Mouse (Mus musculus): ENCODE results near the gene Swap70. TPM values are rescaled to one million over a fixed set of nuclear protein-coding genes. Genes with fewer than 3 reads are reported as not detected.

Swap70 gene
- polyA plus RNA-seq, 1 experiment: 38.2 TPM

- Histone ChIP-seq H3K4me1 (ENCODE audit: control insufficient read depth, insufficient read depth, low read length) (peaks cover 21% of the 10 kb centered on the region), H3K4me3 (replicated peaks; ENCODE audit: extremely low read depth, low read depth, low read length) (no peak overlapping the region)
- TF ChIP-seq POLR2A (IDR thresholded peaks at IDR 0.05; ENCODE audit: borderline replicate concordance, extremely low read depth, low read depth, low read length) (no peak), CTCF (IDR thresholded peaks at IDR 0.05; ENCODE audit: insufficient read depth, low read length) (no peak)
- no peak for DNase-seq
- 54% methylated on average over 4 of the region's 4 CpGs for WGBS
These were observed 14.6 kb downstream of the Swap70 start for GRCm38 (mm10) chr7:110236085-110236484.

DNA sequence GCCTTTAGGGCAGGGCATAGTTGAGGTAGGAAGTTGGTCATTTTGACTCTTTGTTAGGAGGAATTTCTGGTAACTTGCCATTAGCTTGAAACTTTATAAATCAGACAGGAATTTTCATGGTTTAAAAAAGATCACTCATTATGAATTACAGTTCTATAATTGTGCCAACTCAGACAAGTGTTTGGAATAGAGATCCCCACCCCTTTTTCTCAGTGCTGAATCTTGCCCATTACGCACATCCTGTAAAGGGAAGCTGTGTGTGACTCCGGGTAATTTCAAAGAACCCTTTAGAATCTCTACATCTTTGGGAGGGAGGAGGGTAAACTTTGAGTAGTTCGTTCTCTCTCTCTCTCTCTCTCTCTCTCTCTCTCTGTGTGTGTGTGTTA, 15.9 kb downstream of the Swap70 start:
- TF ChIP-seq CTCF (IDR thresholded peaks at IDR 0.05; ENCODE audit: insufficient read depth, low read length) (no peak), POLR2A (IDR thresholded peaks at IDR 0.05; ENCODE audit: borderline replicate concordance, extremely low read depth, low read depth, low read length) (no peak)
- under 1% methylated on average over 3 of the region's 3 CpGs for WGBS
- no peak for DNase-seq
- peaks cover 24% of the 10 kb centered on the region for H3K4me1 ChIP-seq (ENCODE audit: control insufficient read depth, insufficient read depth, low read length)
- no peak overlapping the region for H3K4me3 ChIP-seq (replicated peaks; ENCODE audit: extremely low read depth, low read depth, low read length)

GRCm38 (mm10) chr7:110237837-110238451, 16.4 kb downstream of the Swap70 start:
- TF ChIP-seq CTCF (IDR thresholded peaks at IDR 0.05; ENCODE audit: insufficient read depth, low read length): no peak
- TF ChIP-seq POLR2A (IDR thresholded peaks at IDR 0.05; ENCODE audit: borderline replicate concordance, extremely low read depth, low read depth, low read length): no peak
- 22% methylated on average over 2 of the region's 2 CpGs for WGBS
- H3K4me3 ChIP-seq (replicated peaks; ENCODE audit: extremely low read depth, low read depth, low read length): no peak overlapping the region
- peaks cover 27% of the 10 kb centered on the region for H3K4me1 ChIP-seq (ENCODE audit: control insufficient read depth, insufficient read depth, low read length)
- no peak for DNase-seq

DNA sequence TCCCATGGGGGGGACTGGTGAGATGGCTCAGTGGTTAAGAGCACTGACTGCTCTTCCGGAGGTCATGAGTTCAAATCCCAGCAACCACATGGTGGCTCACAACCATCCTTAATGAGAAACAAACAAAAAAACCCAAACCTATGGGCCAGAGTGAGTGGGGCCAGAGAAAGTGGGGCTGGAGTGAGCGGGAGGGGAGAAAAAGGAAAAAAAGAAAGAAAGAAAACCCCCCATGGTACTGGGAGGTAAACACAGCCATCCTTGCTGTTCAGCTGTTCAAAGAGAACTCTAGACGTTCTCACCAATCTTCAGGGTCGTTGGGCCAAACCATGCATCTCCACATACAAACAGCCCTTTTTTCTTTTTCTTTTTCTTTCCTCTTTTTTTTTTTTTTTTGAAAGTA, 18.1 kb downstream of the Swap70 start:
- WGBS: 82% methylated on average over 4 of the region's 4 CpGs
- no peak for DNase-seq
- TF ChIP-seq CTCF (IDR thresholded peaks at IDR 0.05; ENCODE audit: insufficient read depth, low read length) (no peak), POLR2A (IDR thresholded peaks at IDR 0.05; ENCODE audit: borderline replicate concordance, extremely low read depth, low read depth, low read length) (no peak)
- Histone ChIP-seq H3K4me1 (ENCODE audit: control insufficient read depth, insufficient read depth, low read length) (peaks cover 27% of the 10 kb centered on the region), H3K4me3 (replicated peaks; ENCODE audit: extremely low read depth, low read depth, low read length) (no peak overlapping the region)

GRCm38 (mm10) chr7:110241472-110242289, 20.2 kb downstream of the Swap70 start:
- 68% methylated on average over 9 of the region's 9 CpGs for WGBS
- no peak for TF ChIP-seq CTCF (IDR thresholded peaks at IDR 0.05; ENCODE audit: insufficient read depth, low read length)
- no peak for TF ChIP-seq POLR2A (IDR thresholded peaks at IDR 0.05; ENCODE audit: borderline replicate concordance, extremely low read depth, low read depth, low read length)
- no peak for DNase-seq
- peaks cover 22% of the 10 kb centered on the region for H3K4me1 ChIP-seq (ENCODE audit: control insufficient read depth, insufficient read depth, low read length)
- no peak overlapping the region for H3K4me3 ChIP-seq (replicated peaks; ENCODE audit: extremely low read depth, low read depth, low read length)

GRCm38 (mm10) chr7:110242290-110242581, 20.7 kb downstream of the Swap70 start:
- Histone ChIP-seq H3K4me1 (ENCODE audit: control insufficient read depth, insufficient read depth, low read length) (peaks cover 17% of the 10 kb centered on the region), H3K4me3 (replicated peaks; ENCODE audit: extremely low read depth, low read depth, low read length) (no peak overlapping the region)
- WGBS: 86% methylated on average over 5 of the region's 5 CpGs
- TF ChIP-seq CTCF (IDR thresholded peaks at IDR 0.05; ENCODE audit: insufficient read depth, low read length) (no peak), POLR2A (IDR thresholded peaks at IDR 0.05; ENCODE audit: borderline replicate concordance, extremely low read depth, low read depth, low read length) (no peak)
- no peak for DNase-seq

DNA sequence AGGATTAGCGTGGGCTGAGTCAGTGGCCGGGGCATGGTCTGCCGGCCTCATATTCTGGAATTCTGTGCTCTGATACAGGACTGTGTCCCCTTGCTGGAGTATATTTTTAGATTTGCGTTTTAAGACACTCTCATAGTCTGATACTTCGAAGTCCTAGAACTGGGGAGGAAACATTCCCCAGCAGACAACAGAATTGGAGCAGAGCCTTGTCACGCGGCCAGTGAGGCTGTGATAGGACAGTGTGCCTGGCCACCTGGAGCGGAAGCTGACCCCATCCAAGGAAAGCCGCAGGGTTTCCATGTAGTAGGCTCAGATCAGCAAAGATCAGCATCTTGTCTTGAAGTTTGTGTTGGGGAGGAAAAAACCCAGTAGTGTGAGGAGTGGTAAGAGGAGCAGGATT, 23.6 kb downstream of the Swap70 start:
- no peak for DNase-seq
- H3K4me1 ChIP-seq (ENCODE audit: control insufficient read depth, insufficient read depth, low read length): peaks cover 15% of the 10 kb centered on the region; the same call in 1 of the 2 replicates
- WGBS: 76% methylated on average over 9 of the region's 9 CpGs
- TF ChIP-seq CTCF (IDR thresholded peaks at IDR 0.05; ENCODE audit: insufficient read depth, low read length) (no peak), POLR2A (IDR thresholded peaks at IDR 0.05; ENCODE audit: borderline replicate concordance, extremely low read depth, low read depth, low read length) (no peak)
- no peak overlapping the region for H3K4me3 ChIP-seq (replicated peaks; ENCODE audit: extremely low read depth, low read depth, low read length)

DNA sequence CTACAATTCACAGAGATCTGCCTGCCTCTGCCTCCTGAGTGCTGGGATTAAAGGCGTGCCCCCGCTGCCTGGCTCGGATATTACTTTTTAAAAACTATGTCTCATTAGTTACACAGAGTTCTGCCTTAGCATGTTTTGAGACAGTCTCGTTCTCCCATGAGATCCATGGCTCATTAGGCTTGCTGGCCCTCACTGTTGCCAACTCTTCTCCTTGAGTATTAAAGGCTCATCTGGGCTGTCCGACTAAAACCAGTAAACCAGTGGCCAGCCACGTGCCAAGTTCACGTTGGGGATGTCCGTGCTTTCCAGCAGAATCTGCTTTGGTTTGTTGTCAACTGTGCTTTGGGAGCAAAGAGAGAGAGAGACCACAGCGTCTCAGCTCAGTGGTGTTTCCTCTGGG, 25.0 kb downstream of the Swap70 start:
- 75% methylated on average over 9 of the region's 9 CpGs for WGBS
- peaks cover 12% of the 10 kb centered on the region; the same call in 1 of the 2 replicates for H3K4me1 ChIP-seq (ENCODE audit: control insufficient read depth, insufficient read depth, low read length)
- no peak for DNase-seq
- no peak for TF ChIP-seq POLR2A (IDR thresholded peaks at IDR 0.05; ENCODE audit: borderline replicate concordance, extremely low read depth, low read depth, low read length)
- TF ChIP-seq CTCF (IDR thresholded peaks at IDR 0.05; ENCODE audit: insufficient read depth, low read length): no peak
- H3K4me3 ChIP-seq (replicated peaks; ENCODE audit: extremely low read depth, low read depth, low read length): no peak overlapping the region

DNA sequence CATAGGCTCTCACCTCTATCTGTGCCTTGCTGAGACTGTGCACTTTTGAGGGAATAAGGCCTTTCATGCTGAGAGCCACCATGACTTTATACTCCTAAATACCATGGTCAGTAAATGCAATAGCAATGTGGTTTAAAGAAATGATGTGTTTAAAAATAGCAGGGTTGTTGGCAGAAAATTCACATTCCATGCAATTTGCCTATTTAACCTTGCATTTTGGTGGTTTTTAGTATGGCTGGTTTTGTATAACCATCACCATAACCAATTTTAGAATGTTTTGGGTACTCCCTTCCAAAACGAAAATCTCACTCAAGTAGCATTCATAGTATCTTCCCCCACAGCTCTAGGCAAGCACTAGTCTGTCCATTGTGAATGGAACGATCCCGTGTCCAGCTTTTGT, 26.3 kb downstream of the Swap70 start:
- Histone ChIP-seq H3K4me1 (ENCODE audit: control insufficient read depth, insufficient read depth, low read length) (peaks cover 6% of the 10 kb centered on the region; the same call in 1 of the 2 replicates), H3K4me3 (replicated peaks; ENCODE audit: extremely low read depth, low read depth, low read length) (no peak overlapping the region)
- TF ChIP-seq CTCF (IDR thresholded peaks at IDR 0.05; ENCODE audit: insufficient read depth, low read length) (no peak), POLR2A (IDR thresholded peaks at IDR 0.05; ENCODE audit: borderline replicate concordance, extremely low read depth, low read depth, low read length) (no peak)
- WGBS: 91% methylated on average over 3 of the region's 3 CpGs
- DNase-seq: no peak

DNA sequence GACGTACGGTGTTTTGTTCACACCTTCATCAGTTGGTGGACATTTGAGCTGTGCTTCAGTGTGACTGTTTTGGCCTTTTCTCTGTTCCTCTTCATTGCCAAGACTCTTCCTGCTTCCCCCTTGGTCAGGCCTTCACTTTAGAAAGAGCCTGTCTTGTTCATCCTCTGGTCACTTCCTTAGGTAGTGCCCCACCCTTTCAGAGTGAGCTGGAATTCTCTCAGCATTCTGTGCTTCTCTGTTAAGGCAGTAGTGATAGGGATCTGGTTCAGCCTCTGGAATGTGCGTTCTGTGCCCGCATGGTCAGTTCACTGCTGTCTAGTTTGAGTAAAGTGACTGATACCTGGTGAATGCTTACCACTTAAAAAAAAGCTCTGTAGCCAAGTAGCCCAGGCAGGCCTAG, 27.2 kb downstream of the Swap70 start:
- peaks cover 6% of the 10 kb centered on the region; the same call in 1 of the 2 replicates for H3K4me1 ChIP-seq (ENCODE audit: control insufficient read depth, insufficient read depth, low read length)
- no peak overlapping the region for H3K4me3 ChIP-seq (replicated peaks; ENCODE audit: extremely low read depth, low read depth, low read length)
- DNase-seq: no peak
- 56% methylated on average over 4 of the region's 4 CpGs for WGBS
- no peak for TF ChIP-seq POLR2A (IDR thresholded peaks at IDR 0.05; ENCODE audit: borderline replicate concordance, extremely low read depth, low read depth, low read length)
- TF ChIP-seq CTCF (IDR thresholded peaks at IDR 0.05; ENCODE audit: insufficient read depth, low read length): no peak
